Mouse (Mus musculus) lung, embryonic 16.5 days (tissue): Measurements from ENCODE around the gene Lekr1. TPM values are rescaled to one million over a fixed set of nuclear protein-coding genes. Genes with fewer than 3 reads are reported as not detected.
A peak's percentile ranks its signal among the peaks of the same experiment; 100 is the strongest.

Source experiments
- ATAC-seq: fragments of 200-750 bp; cut with Nextera tagmentation; 2 replicates; pipeline ENCODE4 v1.8.0; 2017; ENCODE audit warnings: low read depth, mild to moderate bottlenecking, moderate library complexity
- H3K27ac ChIP-seq: fragments of 300-500 bp; sonication (generic); 2 replicates; pipeline ENCODE4 v1.5.1; 2014; ENCODE audit warnings: mild to moderate bottlenecking, control low read depth, low read length
- H3K27me3 ChIP-seq: fragments of 300-500 bp; sonication (generic); 2 replicates; pipeline ENCODE4 v1.6.1; 2014; ENCODE audit warnings: low read depth, low read length, mixed read lengths; ENCODE audit not compliant: control insufficient read depth, insufficient read depth
- H3K36me3 ChIP-seq: fragments of 300-500 bp; sonication (generic); 2 replicates; pipeline ENCODE4 v1.6.1; 2014; ENCODE audit warnings: low read length; ENCODE audit not compliant: control insufficient read depth, insufficient read depth
- H3K4me1 ChIP-seq: fragments of 300-500 bp; sonication (generic); replicated peaks from 2 replicates; pipeline ENCODE4 v1.6.1; 2014; ENCODE audit warnings: low read length, mixed read lengths; ENCODE audit not compliant: control insufficient read depth, insufficient read depth
- H3K4me2 ChIP-seq: fragments of 300-500 bp; sonication (generic); 2 replicates; pipeline ENCODE4 v1.6.1; 2014; ENCODE audit warnings: low read depth, low read length, control low read depth
- H3K4me3 ChIP-seq: fragments of 300-500 bp; sonication (generic); 2 replicates; pipeline ENCODE4 v1.5.1; 2014; ENCODE audit warnings: mild to moderate bottlenecking, low read length, control low read depth
- H3K9ac ChIP-seq: fragments of 300-500 bp; sonication (generic); 2 replicates; pipeline ENCODE4 v1.6.1; 2014; ENCODE audit warnings: low read length, control low read depth
- H3K9me3 ChIP-seq: fragments of 300-500 bp; sonication (generic); 2 replicates; pipeline ENCODE4 v1.6.1; 2016; ENCODE audit warnings: low read length; ENCODE audit not compliant: control insufficient read depth
- WGBS: fragments of 180-500 bp; shearing (Covaris S2); extraction: QIAGEN DNeasy Blood & Tissue Kit; methylation state at CpG from one replicate; pipeline ENCODE4 v1.1.7; 2014; 5-methylcytosine and 5-hydroxymethylcytosine counted together
- polyA plus RNA-seq: library from polyadenylated mRNA; unstranded; fragments of >200 nt; fragmentation: Nextera tagmentation; extraction: Ambion mirVana; gene quantifications from 2 replicates; pipeline ENCODE4 v1.2.1, GENCODE M21; 2015

Gene Lekr1
- polyA plus RNA-seq, 1 experiment from 2014 or later = 10.1 TPM

- 91% methylated on average over 4 of the region's 4 CpGs for WGBS
- H3K4me2 ChIP-seq = no peak overlapping the region
- H3K27me3 ChIP-seq = no peaks in the 10 kb centered on the region
- H3K4me1 ChIP-seq = peaks cover 3% of the 10 kb centered on the region; the same call in 1 of the 2 replicates
- no peak overlapping the region for H3K9ac ChIP-seq
- H3K36me3 ChIP-seq = no peaks in the 10 kb centered on the region
- no peaks in the 10 kb centered on the region for H3K9me3 ChIP-seq
- H3K4me3 ChIP-seq = no peak overlapping the region
- no peak overlapping the region for H3K27ac ChIP-seq
- no peak for ATAC-seq
Measured at GRCm38 (mm10) chr3:65660336-65660735, 5.7 kb upstream of the Lekr1 start.

- Histone ChIP-seq H3K27ac (no peak overlapping the region), H3K36me3 (no peaks in the 10 kb centered on the region), H3K4me2 (no peak overlapping the region), H3K4me3 (no peak overlapping the region), H3K9ac (no peak overlapping the region), H3K9me3 (no peaks in the 10 kb centered on the region), H3K27me3 (no peaks in the 10 kb centered on the region), H3K4me1 (peaks cover 6% of the 10 kb centered on the region)
- WGBS = 61% methylated on average over 3 of the region's 3 CpGs
- no peak for ATAC-seq
Measured at GRCm38 (mm10) chr3:65661731-65662130, 4.3 kb upstream of the Lekr1 start.

DNA sequence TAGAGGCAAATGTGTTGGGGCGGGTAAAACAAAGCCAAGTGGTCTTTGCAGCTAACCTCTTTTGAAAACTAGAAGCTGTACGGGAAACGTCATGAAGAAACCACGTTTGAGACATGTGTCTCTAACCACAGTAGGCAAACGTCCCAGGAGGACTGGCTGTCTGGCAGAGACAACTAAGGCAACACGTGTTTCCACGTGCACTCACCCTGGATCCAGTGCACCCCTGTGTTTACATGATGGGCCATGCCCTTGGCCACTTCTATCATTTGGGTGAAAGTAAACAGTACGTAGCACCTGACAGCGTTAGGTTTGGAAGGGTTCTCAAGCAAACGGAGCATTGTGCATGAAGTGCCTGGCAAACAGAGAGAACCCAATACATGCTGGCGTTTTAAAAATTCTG, 2.9 kb upstream of the Lekr1 start:
- Histone ChIP-seq H3K4me1 (peaks cover 6% of the 10 kb centered on the region), H3K4me3 (no peak overlapping the region), H3K27me3 (no peaks in the 10 kb centered on the region), H3K4me2 (no peak overlapping the region; the same call in 1 of the 2 replicates), H3K27ac (no peak overlapping the region; the same call in 1 of the 2 replicates), H3K9me3 (no peaks in the 10 kb centered on the region), H3K9ac (no peak overlapping the region), H3K36me3 (no peaks in the 10 kb centered on the region)
- ATAC-seq = no peak
- 21% methylated on average over 11 of the region's 11 CpGs for WGBS

GRCm38 (mm10) chr3:65670216-65670615, 4.2 kb downstream of the Lekr1 start:
- Histone ChIP-seq H3K9ac (no peak overlapping the region), H3K4me2 (no peak overlapping the region), H3K4me3 (no peak overlapping the region), H3K27ac (no peak overlapping the region), H3K27me3 (no peaks in the 10 kb centered on the region), H3K9me3 (no peaks in the 10 kb centered on the region), H3K4me1 (peaks cover 8% of the 10 kb centered on the region), H3K36me3 (no peaks in the 10 kb centered on the region)
- ATAC-seq = no peak
- WGBS = 64% methylated on average over 6 of the region's 6 CpGs

- no peak for ATAC-seq
- H3K4me3 ChIP-seq = no peak overlapping the region
- H3K4me2 ChIP-seq = no peak overlapping the region
- peak overlapping the region; percentile 18; the same call in 1 of the 2 replicates for H3K27ac ChIP-seq
- H3K9ac ChIP-seq = no peak overlapping the region
- H3K36me3 ChIP-seq = no peaks in the 10 kb centered on the region
- H3K4me1 ChIP-seq = peaks cover 5% of the 10 kb centered on the region
- no peaks in the 10 kb centered on the region for H3K27me3 ChIP-seq
- no peaks in the 10 kb centered on the region for H3K9me3 ChIP-seq
- WGBS = 16% methylated on average over 8 of the region's 8 CpGs
Measured at GRCm38 (mm10) chr3:65673725-65674124, 7.7 kb downstream of the Lekr1 start.

DNA sequence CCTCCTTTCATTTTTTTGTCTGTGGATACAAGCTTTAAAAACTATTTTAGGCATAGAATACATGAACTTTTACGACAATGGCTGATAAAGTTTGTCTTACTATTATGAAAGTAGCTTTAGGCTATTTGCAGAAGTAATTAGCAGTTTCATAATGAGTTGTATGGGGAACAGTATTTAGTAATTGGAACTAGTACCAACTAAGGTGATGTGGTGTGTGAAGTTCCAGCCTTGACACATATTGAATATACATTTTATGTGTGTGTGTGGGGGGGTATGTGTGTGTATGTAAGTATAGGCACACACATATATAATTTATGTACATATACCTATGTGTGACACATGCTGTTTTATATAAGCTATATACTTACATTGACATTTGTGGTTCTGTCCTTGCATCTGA, 14.6 kb downstream of the Lekr1 start:
- Histone ChIP-seq H3K4me2 (no peak overlapping the region), H3K9ac (no peak overlapping the region), H3K9me3 (no peaks in the 10 kb centered on the region), H3K27ac (no peak overlapping the region), H3K27me3 (no peaks in the 10 kb centered on the region), H3K4me3 (no peak overlapping the region), H3K36me3 (no peaks in the 10 kb centered on the region), H3K4me1 (no peaks in the 10 kb centered on the region)
- ATAC-seq = no peak
- WGBS = 80% methylated on average over 1 of the region's 1 CpGs

- H3K27me3 ChIP-seq = no peaks in the 10 kb centered on the region
- H3K4me1 ChIP-seq = no peaks in the 10 kb centered on the region
- H3K4me2 ChIP-seq = no peak overlapping the region
- 14% methylated on average over 2 of the region's 2 CpGs for WGBS
- H3K9me3 ChIP-seq = no peaks in the 10 kb centered on the region
- H3K4me3 ChIP-seq = no peak overlapping the region
- no peak for ATAC-seq
- H3K36me3 ChIP-seq = no peaks in the 10 kb centered on the region
- no peak overlapping the region for H3K27ac ChIP-seq
- H3K9ac ChIP-seq = no peak overlapping the region
Measured at GRCm38 (mm10) chr3:65689705-65690104, 23.7 kb downstream of the Lekr1 start.

DNA sequence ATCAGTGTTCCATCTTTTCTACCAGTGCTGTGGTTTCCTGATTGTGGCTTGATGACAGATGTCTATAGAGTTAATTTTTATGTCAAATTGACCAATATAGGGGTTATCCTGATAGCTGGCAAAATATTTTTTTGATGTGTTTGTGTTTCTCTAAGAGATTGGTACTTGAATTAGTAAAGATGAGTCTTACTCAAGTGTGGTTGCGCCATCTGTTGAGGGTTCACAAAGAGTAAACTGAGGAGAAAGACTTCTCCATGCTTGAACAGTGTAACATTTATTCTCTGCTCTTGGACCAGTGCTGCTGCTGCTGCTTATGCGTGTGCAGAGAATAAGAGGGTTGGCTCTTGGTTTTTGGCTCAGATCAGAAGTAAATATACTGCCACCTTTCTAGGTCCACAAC, 24.8 kb downstream of the Lekr1 start:
- Histone ChIP-seq H3K9me3 (no peaks in the 10 kb centered on the region), H3K9ac (no peak overlapping the region), H3K36me3 (no peaks in the 10 kb centered on the region), H3K4me1 (no peaks in the 10 kb centered on the region), H3K4me3 (no peak overlapping the region), H3K4me2 (no peak overlapping the region), H3K27ac (no peak overlapping the region), H3K27me3 (no peaks in the 10 kb centered on the region)
- ATAC-seq = no peak
- 84% methylated on average over 2 of the region's 2 CpGs for WGBS

DNA sequence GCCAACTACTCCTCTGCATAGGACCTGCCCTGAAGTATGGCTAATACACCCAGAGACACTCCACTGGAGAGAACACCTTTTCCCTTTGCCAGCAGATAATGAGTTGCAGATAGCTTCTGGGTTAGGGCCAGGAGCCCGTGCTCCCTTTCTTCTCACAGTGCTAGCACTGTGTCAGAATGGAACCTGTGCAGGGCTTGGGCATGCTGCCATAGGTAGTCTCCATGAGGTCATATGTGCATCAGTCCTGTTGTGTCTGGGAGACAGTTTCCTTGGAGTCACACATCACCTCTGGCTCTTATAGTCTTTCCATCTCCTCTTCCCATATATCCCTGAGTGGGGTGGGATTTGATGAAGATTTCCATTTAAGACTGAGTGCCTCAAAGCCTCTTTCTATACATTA, 33.7 kb downstream of the Lekr1 start:
- no peak overlapping the region for H3K4me3 ChIP-seq
- H3K9ac ChIP-seq = no peak overlapping the region
- WGBS = 82% methylated on average over 1 of the region's 1 CpGs
- H3K36me3 ChIP-seq = no peaks in the 10 kb centered on the region
- H3K27ac ChIP-seq = no peak overlapping the region
- no peaks in the 10 kb centered on the region for H3K27me3 ChIP-seq
- no peak for ATAC-seq
- H3K4me2 ChIP-seq = no peak overlapping the region
- no peaks in the 10 kb centered on the region for H3K4me1 ChIP-seq
- H3K9me3 ChIP-seq = no peaks in the 10 kb centered on the region

DNA sequence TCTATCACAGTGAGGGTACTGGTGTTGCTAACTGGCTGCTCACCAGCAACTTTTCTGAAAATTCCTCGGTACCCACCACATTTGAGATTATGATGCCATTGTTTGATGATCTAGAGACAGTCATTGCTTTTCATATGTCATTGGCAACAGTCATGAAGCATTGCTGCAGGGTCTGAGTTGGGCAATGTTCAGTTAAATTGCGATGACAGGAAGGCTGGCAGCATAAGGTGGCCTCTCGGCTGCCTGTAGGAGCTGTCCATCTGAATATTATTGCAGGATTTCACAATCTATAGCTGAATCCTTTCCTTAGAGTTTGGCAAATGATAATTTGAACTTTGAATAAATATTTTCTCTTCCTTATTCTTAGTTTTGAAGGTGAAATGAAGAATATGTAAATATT, 48.3 kb downstream of the Lekr1 start:
- WGBS = 81% methylated on average over 3 of the region's 3 CpGs

More for the DNA sequence above, 48.3 kb downstream of the Lekr1 start:
- no peak overlapping the region for H3K27ac ChIP-seq
- no peaks in the 10 kb centered on the region for H3K36me3 ChIP-seq
- no peaks in the 10 kb centered on the region for H3K9me3 ChIP-seq
- H3K9ac ChIP-seq = no peak overlapping the region
- H3K4me3 ChIP-seq = no peak overlapping the region
- no peaks in the 10 kb centered on the region; the same call in 1 of the 2 replicates for H3K4me1 ChIP-seq
- ATAC-seq = no peak
- no peaks in the 10 kb centered on the region for H3K27me3 ChIP-seq
- H3K4me2 ChIP-seq = no peak overlapping the region
